Mouse (Mus musculus) stomach, postnatal 0 days (tissue): ENCODE measurements around the gene Ceacam15.

ENCODE experiments used
- CTCF ChIP-seq: IDR thresholded peaks from 2 replicates; pipeline ENCODE4 v1.5.1; 2016; ENCODE audit warnings: antibody characterized with exemption, low read depth, mild to moderate bottlenecking, moderate library complexity
- EP300 ChIP-seq: optimal IDR thresholded peaks from 2 replicates; pipeline ENCODE3; 2016; ENCODE audit warnings: antibody characterized with exemption

- peak; percentile 35 for TF ChIP-seq CTCF
- no peak for TF ChIP-seq EP300
Observed at GRCm38 (mm10) chr7:16712633-16713415, 37.3 kb upstream of the Ceacam15 start.
